Comparison of ENCODE assay signal across 26 mouse cellular contexts in the genomic region with DNA sequence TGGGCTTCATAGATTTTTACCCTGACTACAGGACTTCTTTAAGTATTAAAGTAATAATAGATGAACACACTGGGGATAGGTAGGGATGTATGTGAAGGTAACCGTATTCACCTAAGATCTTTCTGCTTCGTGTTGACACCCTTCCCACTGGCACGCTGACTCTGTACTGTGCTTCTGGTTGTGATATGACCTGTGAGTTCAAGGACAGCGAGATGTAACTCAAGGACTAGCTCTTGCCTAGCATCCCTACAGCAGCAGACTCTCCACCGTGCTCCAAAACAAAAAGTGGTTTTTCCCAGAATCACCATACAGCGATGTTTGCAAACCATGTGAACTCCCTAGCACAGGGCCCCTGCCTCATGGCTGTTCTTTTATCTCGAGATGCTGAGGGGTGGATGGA.
"Had no signal": no experiment of that assay in that cellular context is flagged by ENCODE, and none has a peak within 500 bp of the region (broad histone marks: within the 10 kb centered on the region; RNA-seq: fewer than 3 reads in every experiment).

No protein-coding gene starts in this region.

- H3K4me3 ChIP-seq: embryonic facial prominence, embryonic 10.5 days; embryonic facial prominence, embryonic 12.5 days; embryonic facial prominence, embryonic 13.5 days; embryonic facial prominence, embryonic 15.5 days; erythroblast, embryonic 14.5 days; forebrain, embryonic 10.5 days; forebrain, embryonic 12.5 days; forebrain, embryonic 13.5 days; forebrain, embryonic 15.5 days; gastrocnemius, adult 2 months; heart, adult 2 months had no signal

- DNase-seq: cerebellum, adult 2 months; cerebellum, adult 8-10 months; cerebellum, adult 9-10 months; cerebellum, adult 9-11 months; cerebellum, postnatal 14 days; cerebellum, postnatal 25 days; cerebellum, postnatal 36 days; embryo, embryonic 11 days; forebrain, postnatal 0 days; gastrocnemius, adult 2 months; gastrocnemius, postnatal 10 days; gastrocnemius, postnatal 14 days; gastrocnemius, postnatal 25 days; gastrocnemius, postnatal 36 days; heart, adult 2 months had no signal

- H3K9ac ChIP-seq: embryonic facial prominence, embryonic 12.5 days; embryonic facial prominence, embryonic 13.5 days; embryonic facial prominence, embryonic 15.5 days; forebrain, embryonic 12.5 days; forebrain, embryonic 13.5 days; forebrain, embryonic 15.5 days; forebrain, postnatal 0 days had no signal

- H3K27ac ChIP-seq: embryonic facial prominence, embryonic 10.5 days; embryonic facial prominence, embryonic 12.5 days; embryonic facial prominence, embryonic 13.5 days; embryonic facial prominence, embryonic 15.5 days; forebrain, embryonic 10.5 days; forebrain, embryonic 12.5 days; forebrain, embryonic 13.5 days; forebrain, embryonic 15.5 days; gastrocnemius, adult 2 months; heart, adult 2 months had no signal

- H3K4me2 ChIP-seq: embryonic facial prominence, embryonic 12.5 days; embryonic facial prominence, embryonic 13.5 days; embryonic facial prominence, embryonic 15.5 days; forebrain, embryonic 12.5 days; forebrain, embryonic 13.5 days; forebrain, embryonic 15.5 days had no signal

- ATAC-seq: forebrain, embryonic 13.5 days; forebrain, embryonic 14.5 days; forebrain, embryonic 15.5 days; forebrain, embryonic 16.5 days; forebrain, postnatal 0 days had no signal

- H3K27me3 ChIP-seq: embryonic facial prominence, embryonic 12.5 days; embryonic facial prominence, embryonic 13.5 days; embryonic facial prominence, embryonic 15.5 days; forebrain, embryonic 12.5 days; forebrain, embryonic 13.5 days; forebrain, embryonic 15.5 days had no signal

- H3K9me3 ChIP-seq: embryonic facial prominence, embryonic 10.5 days; embryonic facial prominence, embryonic 12.5 days; embryonic facial prominence, embryonic 13.5 days; embryonic facial prominence, embryonic 15.5 days; forebrain, embryonic 10.5 days; forebrain, embryonic 12.5 days; forebrain, embryonic 13.5 days; forebrain, embryonic 15.5 days had no signal

- H3K4me1 ChIP-seq: embryonic facial prominence, embryonic 10.5 days; embryonic facial prominence, embryonic 12.5 days; embryonic facial prominence, embryonic 13.5 days; embryonic facial prominence, embryonic 15.5 days; forebrain, embryonic 10.5 days; forebrain, embryonic 12.5 days had no signal
